Mouse (Mus musculus) erythroblast, embryonic 14.5 days (primary cell): ENCODE data around the gene Krr1. TPM values are rescaled to one million over a fixed set of nuclear protein-coding genes. Genes with fewer than 3 reads are reported as not detected.
"Not testable (repeated sequence)": the region's sequence is repeated elsewhere in the genome, so short reads cannot be mapped to it uniquely, and the experiment has no call there.

Source experiments
- H3K27me3 ChIP-seq: 2 replicates; pipeline ENCODE4 v1.6.1; 2012; ENCODE audit warnings: inconsistent platforms; ENCODE audit not compliant: control insufficient read depth
- H3K36me3 ChIP-seq: 2 replicates; pipeline ENCODE4 v1.6.1; 2012; ENCODE audit warnings: mild to moderate bottlenecking, inconsistent platforms; ENCODE audit not compliant: control insufficient read depth
- H3K4me1 ChIP-seq: 2 replicates; pipeline ENCODE4 v1.6.1; 2012; ENCODE audit warnings: inconsistent platforms; ENCODE audit not compliant: control insufficient read depth
- H3K4me3 ChIP-seq: replicated peaks from 2 replicates; pipeline ENCODE3; 2012; ENCODE audit warnings: moderate library complexity, mild to moderate bottlenecking, inconsistent platforms
- H3K9me3 ChIP-seq: 2 replicates; pipeline ENCODE4 v1.6.1; 2012; ENCODE audit warnings: low read length, inconsistent platforms, mixed read lengths; ENCODE audit not compliant: control insufficient read depth
- GATA1 ChIP-seq: IDR thresholded peaks from 2 replicates; pipeline ENCODE4 v1.6.1; 2012; ENCODE audit warnings: low read length, inconsistent platforms, mixed read lengths
- TAL1 ChIP-seq: IDR thresholded peaks from 3 replicates; pipeline ENCODE4 v1.6.1; 2012; ENCODE audit warnings: low read length, inconsistent platforms, mixed read lengths
- polyA plus RNA-seq: library from polyadenylated mRNA; stranded (reverse); fragments of >175 nt; gene quantifications from 2 replicates; pipeline ENCODE4 v1.2.3, GENCODE M21; 2012

Gene Krr1
- polyA plus RNA-seq, 1 experiment, result 0.08 TPM

GRCm38 (mm10) chr10:111997671-111998070 lies 25.2 kb downstream of the Krr1 start:
- peaks cover 19% of the 10 kb centered on the region for H3K4me1 ChIP-seq

GRCm38 (mm10) chr10:111999765-112000164 lies 27.3 kb downstream of the Krr1 start:
- no peaks in the 10 kb centered on the region for H3K27me3 ChIP-seq
- TF ChIP-seq GATA1 (no peak), TAL1 (no peak)
- peaks cover 25% of the 10 kb centered on the region for H3K4me1 ChIP-seq
- no peaks in the 10 kb centered on the region for H3K9me3 ChIP-seq
- H3K4me3 ChIP-seq, result no peak overlapping the region
- H3K36me3 ChIP-seq, result no peaks in the 10 kb centered on the region

More at GRCm38 (mm10) chr10:111997671-111998070, 25.2 kb downstream of the Krr1 start:
- H3K9me3 ChIP-seq, result no peaks in the 10 kb centered on the region
- TF ChIP-seq GATA1, result no peak
- H3K27me3 ChIP-seq, result no peaks in the 10 kb centered on the region
- H3K36me3 ChIP-seq, result no peaks in the 10 kb centered on the region
- no peak overlapping the region for H3K4me3 ChIP-seq

GRCm38 (mm10) chr10:112000568-112000967 lies 28.1 kb downstream of the Krr1 start:
- Histone ChIP-seq H3K4me3 (no peak overlapping the region), H3K36me3 (no peaks in the 10 kb centered on the region), H3K4me1 (peaks cover 25% of the 10 kb centered on the region)

GRCm38 (mm10) chr10:112001350-112001749 lies 28.9 kb downstream of the Krr1 start:
- no peak overlapping the region for H3K4me3 ChIP-seq
- no peaks in the 10 kb centered on the region for H3K9me3 ChIP-seq
- H3K27me3 ChIP-seq, result no peaks in the 10 kb centered on the region
- TF ChIP-seq GATA1 (no peak), TAL1 (no peak)
- no peaks in the 10 kb centered on the region for H3K36me3 ChIP-seq
- H3K4me1 ChIP-seq, result peaks cover 25% of the 10 kb centered on the region

More at GRCm38 (mm10) chr10:112000568-112000967, 28.1 kb downstream of the Krr1 start:
- no peak for TF ChIP-seq GATA1
- TF ChIP-seq TAL1, result no peak
- Histone ChIP-seq H3K27me3 (no peaks in the 10 kb centered on the region), H3K9me3 (no peaks in the 10 kb centered on the region)

GRCm38 (mm10) chr10:112001756-112002520 lies 29.5 kb downstream of the Krr1 start:
- TF ChIP-seq TAL1 (no peak), GATA1 (no peak)
- Histone ChIP-seq H3K4me1 (peaks cover 25% of the 10 kb centered on the region), H3K27me3 (no peaks in the 10 kb centered on the region), H3K36me3 (no peaks in the 10 kb centered on the region), H3K4me3 (no peak overlapping the region), H3K9me3 (no peaks in the 10 kb centered on the region)

- Histone ChIP-seq H3K9me3 (no peaks in the 10 kb centered on the region), H3K4me3 (no peak within 1 kb of the TSS), H3K27me3 (no peaks in the 10 kb centered on the region), H3K36me3 (no peaks in the 10 kb centered on the region), H3K4me1 (peaks cover 24% of the 10 kb centered on the region)
- TF ChIP-seq TAL1, result no peak
- no peak for TF ChIP-seq GATA1
Measured at GRCm38 (mm10) chr10:112002544-112003215, 30.2 kb downstream of the Krr1 start, which contains the start of gene Glipr1. Glipr1 (minus strand) TSS chr10:112002631.

- H3K36me3 ChIP-seq, H3K27me3 ChIP-seq, H3K4me1 ChIP-seq, H3K9me3 ChIP-seq, H3K4me3 ChIP-seq: not testable (repeated sequence)
Measured at GRCm38 (mm10) chr10:112009511-112009910, 37.0 kb downstream of the Krr1 start.

- Histone ChIP-seq H3K36me3 (no peaks in the 10 kb centered on the region), H3K4me3 (no peak overlapping the region), H3K27me3 (no peaks in the 10 kb centered on the region), H3K4me1 (no peaks in the 10 kb centered on the region), H3K9me3 (no peaks in the 10 kb centered on the region)
- TF ChIP-seq TAL1 (no peak), GATA1 (no peak)
Measured at GRCm38 (mm10) chr10:112023585-112023984, 51.1 kb downstream of the Krr1 start.

GRCm38 (mm10) chr10:112028689-112029088 lies 56.2 kb downstream of the Krr1 start:
- H3K36me3 ChIP-seq, H3K4me3 ChIP-seq, H3K27me3 ChIP-seq, H3K4me1 ChIP-seq, H3K9me3 ChIP-seq: not testable (repeated sequence)

Other genes with a start within 250 kb of the Krr1 start
- not detected in 2 replicates for gene Glipr1, start 30.0 kb downstream of the Krr1 start, polyA plus RNA-seq
- gene Glipr1l1, start 87.5 kb downstream of the Krr1 start, polyA plus RNA-seq, result not detected in 2 replicates
- gene Glipr1l2, start 110.7 kb downstream of the Krr1 start, polyA plus RNA-seq, result not detected in 2 replicates
- gene Glipr1l3, start 187.7 kb downstream of the Krr1 start, polyA plus RNA-seq, result not detected in 2 replicates
- not detected in 2 replicates for gene Caps2, start 191.0 kb downstream of the Krr1 start, polyA plus RNA-seq